Mouse (Mus musculus) gastrocnemius, postnatal 25 days (tissue): ENCODE data around the gene Slc9b2. TPM values are rescaled to one million over a fixed set of nuclear protein-coding genes. Genes with fewer than 3 reads are reported as not detected.

Experiments
- total RNA-seq, 2 experiments: library from RNA; stranded (reverse); gene quantifications; 1 replicate in 1 of 2; 2 replicates in 1 of 2; pipeline ENCODE4 v1.2.3; 2021

The Slc9b2 gene
- total RNA-seq, 2 experiments from 2014 or later, result 0.18 to 0.43 TPM

Other genes starting within 250 kb of the Slc9b2 start
- gene Cenpe, start 95.2 kb upstream of the Slc9b2 start, total RNA-seq, result under 1 TPM; 0.33 to 0.54 TPM
- gene Bdh2, start 26.5 kb upstream of the Slc9b2 start, total RNA-seq, result 1 to 10 TPM; 2.3 to 3.1 TPM
- gene Slc9b1, start 40.3 kb downstream of the Slc9b2 start, total RNA-seq, result not detected
- gene Cisd2, start 116.2 kb downstream of the Slc9b2 start, total RNA-seq, result 10 to 100 TPM; 27.9 to 29.2 TPM
- 100 to 1,000 TPM; 281 to 301 TPM for gene Ube2d3, start 130.4 kb downstream of the Slc9b2 start, total RNA-seq
- gene Manba, start 177.9 kb downstream of the Slc9b2 start, total RNA-seq, result 1 to 10 TPM; 4.1 to 4.7 TPM